Mouse (Mus musculus) common myeloid progenitor, adult 5-6 weeks (primary cell): ENCODE measurements around the gene Gm13285. TPM values are rescaled to one million over a fixed set of nuclear protein-coding genes. Genes with fewer than 3 reads are reported as not detected.

Experiments used
- total RNA-seq: library from RNA; stranded (forward); fragments of 200-1000, 187-1606 nt; gene quantifications from 2 replicates; pipeline ENCODE4 v1.2.3, GENCODE M21; 2017

Gene Gm13285
- total RNA-seq, 1 experiment from 2014 or later, result not detected

Other genes starting within 250 kb of the Gm13285 start
- not detected in 2 replicates for gene Ifna15, start 241.4 kb upstream of the Gm13285 start, total RNA-seq
- gene Ifna14, start 227.9 kb upstream of the Gm13285 start, total RNA-seq, result not detected in 2 replicates
- not detected in 2 replicates for gene Ifna9, start 207.3 kb upstream of the Gm13285 start, total RNA-seq
- not detected in 2 replicates for gene Ifna12, start 196.3 kb upstream of the Gm13285 start, total RNA-seq
- not detected in 2 replicates for gene C87499, start 165.3 kb upstream of the Gm13285 start, total RNA-seq
- not detected in 2 replicates for gene Ifna13, start 155.2 kb upstream of the Gm13285 start, total RNA-seq
- gene Ifna16, start 122.7 kb upstream of the Gm13285 start, total RNA-seq, result not detected in 2 replicates
- gene Ifna2, start 115.8 kb upstream of the Gm13285 start, total RNA-seq, result not detected in 2 replicates
- gene Ifnab, start 108.3 kb upstream of the Gm13285 start, total RNA-seq, result not detected in 2 replicates
- gene Gm26566, start 77.9 kb upstream of the Gm13285 start, total RNA-seq, result 2.9 TPM in 1 of 2 replicates, not detected in the other
- gene Klhl9, start 77.2 kb upstream of the Gm13285 start, total RNA-seq, result 91.1 and 99.9 TPM in 2 replicates
- not detected in 2 replicates for gene Gm13271, start 44.8 kb upstream of the Gm13285 start, total RNA-seq
- gene Gm13283, start 39.5 kb upstream of the Gm13285 start, total RNA-seq, result not detected in 2 replicates
- gene Gm13290, start 25.8 kb upstream of the Gm13285 start, total RNA-seq, result not detected in 2 replicates
- gene Gm13289, start 22.7 kb upstream of the Gm13285 start, total RNA-seq, result not detected in 2 replicates
- not detected in 2 replicates for gene Gm13272, start 19.8 kb upstream of the Gm13285 start, total RNA-seq
- gene Ifnz, start 17.5 kb upstream of the Gm13285 start, total RNA-seq, result not detected in 2 replicates
- not detected in 2 replicates for gene Gm13276, start 14.0 kb upstream of the Gm13285 start, total RNA-seq
- not detected in 2 replicates for gene Gm13277, start 11.0 kb upstream of the Gm13285 start, total RNA-seq
- gene Gm13278, start 8.1 kb upstream of the Gm13285 start, total RNA-seq, result not detected in 2 replicates
- not detected in 2 replicates for gene Gm13275, start 5.2 kb upstream of the Gm13285 start, total RNA-seq
- gene Gm13279, start 2.3 kb upstream of the Gm13285 start, total RNA-seq, result not detected in 2 replicates
- not detected in 2 replicates for gene Gm13287, start 3.6 kb downstream of the Gm13285 start, total RNA-seq
- gene Gm13288, start 5.9 kb downstream of the Gm13285 start, total RNA-seq, result not detected in 2 replicates
- gene Ifna7, start 16.6 kb downstream of the Gm13285 start, total RNA-seq, result not detected in 2 replicates
- not detected in 2 replicates for gene Ifna11, start 20.3 kb downstream of the Gm13285 start, total RNA-seq
- not detected in 2 replicates for gene Ifna6, start 27.8 kb downstream of the Gm13285 start, total RNA-seq
- not detected in 2 replicates for gene Ifna5, start 35.9 kb downstream of the Gm13285 start, total RNA-seq
- gene Ifna4, start 42.2 kb downstream of the Gm13285 start, total RNA-seq, result not detected in 2 replicates
- not detected in 2 replicates for gene Ifna1, start 50.4 kb downstream of the Gm13285 start, total RNA-seq
- gene Ifne, start 80.5 kb downstream of the Gm13285 start, total RNA-seq, result not detected in 2 replicates